Mouse (Mus musculus) skeletal muscle tissue, adult 2 months (tissue): ENCODE measurements around the gene Stard10.

Experiments used
- DNase-seq: peaks from one replicate; pipeline ENCODE4 v3.0.0-alpha.2; 2012; ENCODE audit warnings: low read depth, low spot score

The Stard10 gene

DNA sequence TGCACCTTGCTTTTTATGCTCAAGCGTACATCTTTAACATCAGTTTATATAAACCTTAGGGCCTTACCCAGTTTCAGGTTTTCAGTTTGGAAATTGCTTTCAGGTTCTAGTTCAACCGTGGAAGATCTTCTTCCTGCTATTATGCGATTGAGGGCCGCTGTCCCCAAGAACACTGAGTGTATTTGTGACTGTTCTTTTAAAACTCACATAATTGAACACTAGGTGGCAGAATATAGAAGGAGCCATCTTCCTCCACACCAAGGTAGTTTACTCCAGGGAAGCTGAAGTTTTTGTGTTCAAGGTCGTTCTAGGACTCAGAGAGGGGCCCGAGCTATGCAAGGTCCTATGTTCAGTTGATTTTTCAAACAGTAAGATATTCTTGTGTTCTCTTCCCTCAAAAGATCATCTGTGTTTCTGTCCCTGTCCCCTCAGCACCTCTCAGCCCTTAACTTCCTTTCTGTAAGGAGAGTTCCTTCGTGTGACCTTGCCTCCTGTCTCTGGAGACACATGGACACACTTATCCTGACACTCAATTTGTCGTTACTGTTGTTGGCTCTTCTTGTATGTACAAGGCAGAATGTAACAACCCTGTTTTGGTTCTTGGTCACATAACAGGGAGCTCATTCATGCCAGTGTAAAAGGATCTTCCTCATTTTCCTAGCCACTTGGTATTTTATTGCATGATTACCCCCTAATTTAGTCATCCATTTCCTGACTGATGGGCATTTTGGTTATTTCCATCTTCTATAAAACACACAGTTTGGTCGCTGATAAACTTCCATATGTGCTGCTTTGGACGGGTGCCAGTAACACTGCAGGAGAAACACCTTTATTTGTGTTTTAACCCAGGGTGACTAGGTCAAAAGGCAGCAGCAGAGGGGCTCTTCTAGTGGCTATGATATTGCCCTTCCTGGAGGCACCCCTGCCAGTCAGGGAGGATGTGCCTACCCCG is 51.3 kb downstream of the Stard10 start:
- no peak for DNase-seq

DNA sequence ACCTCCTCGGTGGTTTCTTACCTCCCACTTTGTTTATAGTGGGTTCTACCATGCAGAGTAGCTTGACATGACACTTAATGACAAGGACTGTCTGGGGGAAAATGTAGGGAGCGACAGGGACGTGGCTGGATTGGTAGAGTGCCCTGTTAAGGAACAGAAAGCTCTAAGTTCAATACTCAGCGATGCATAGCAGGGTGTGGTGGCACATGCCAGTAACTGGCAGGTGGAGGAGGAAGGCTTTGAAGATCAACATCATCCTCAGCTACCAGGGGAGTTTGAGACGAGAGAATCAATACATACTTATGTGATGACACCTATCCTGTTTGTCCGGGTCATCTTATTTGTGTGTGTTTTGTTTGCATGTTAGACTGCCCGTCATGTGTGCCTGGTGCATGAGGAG is 52.8 kb downstream of the Stard10 start:
- DNase-seq: no peak

DNA sequence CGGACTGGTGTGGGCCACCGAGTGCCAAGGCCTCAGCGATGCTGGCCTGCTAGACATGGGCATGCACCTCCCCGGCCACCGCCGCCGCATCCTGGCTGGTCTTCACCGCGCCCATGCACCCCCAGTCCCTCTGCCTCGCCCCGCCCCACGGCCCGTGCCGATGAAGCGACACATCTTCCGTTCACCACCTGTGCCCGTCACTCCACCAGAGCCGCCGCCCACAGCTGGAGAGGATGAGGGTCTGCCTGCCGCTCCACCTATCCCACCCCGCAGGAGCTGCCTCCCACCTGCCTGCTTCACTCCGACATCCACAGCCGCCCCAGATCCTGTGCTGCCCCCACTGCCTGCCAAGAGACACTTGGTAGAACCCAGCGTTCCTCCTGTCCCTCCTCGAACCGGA is 56.2 kb downstream of the Stard10 start:
- DNase-seq: no peak

DNA sequence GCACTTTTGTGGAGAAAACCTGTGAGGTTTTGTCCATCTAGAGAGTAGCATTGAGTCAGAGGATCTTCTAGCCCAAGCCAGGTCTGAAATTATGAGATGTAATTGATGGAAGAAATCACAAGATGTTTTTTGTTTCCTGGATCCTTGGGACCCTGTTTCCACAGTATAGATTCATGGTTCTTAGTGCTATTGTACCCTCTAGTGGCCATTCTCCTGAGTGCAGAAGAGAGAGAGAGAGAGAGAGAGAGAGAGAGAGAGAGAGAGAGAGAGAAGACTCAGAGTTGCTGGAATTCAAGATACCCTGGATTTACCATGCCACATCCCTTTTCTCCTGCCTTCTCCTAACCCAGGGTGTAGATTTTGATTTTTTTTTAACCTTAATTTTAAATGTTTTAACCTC is 57.3 kb downstream of the Stard10 start:
- DNase-seq: no peak

DNA sequence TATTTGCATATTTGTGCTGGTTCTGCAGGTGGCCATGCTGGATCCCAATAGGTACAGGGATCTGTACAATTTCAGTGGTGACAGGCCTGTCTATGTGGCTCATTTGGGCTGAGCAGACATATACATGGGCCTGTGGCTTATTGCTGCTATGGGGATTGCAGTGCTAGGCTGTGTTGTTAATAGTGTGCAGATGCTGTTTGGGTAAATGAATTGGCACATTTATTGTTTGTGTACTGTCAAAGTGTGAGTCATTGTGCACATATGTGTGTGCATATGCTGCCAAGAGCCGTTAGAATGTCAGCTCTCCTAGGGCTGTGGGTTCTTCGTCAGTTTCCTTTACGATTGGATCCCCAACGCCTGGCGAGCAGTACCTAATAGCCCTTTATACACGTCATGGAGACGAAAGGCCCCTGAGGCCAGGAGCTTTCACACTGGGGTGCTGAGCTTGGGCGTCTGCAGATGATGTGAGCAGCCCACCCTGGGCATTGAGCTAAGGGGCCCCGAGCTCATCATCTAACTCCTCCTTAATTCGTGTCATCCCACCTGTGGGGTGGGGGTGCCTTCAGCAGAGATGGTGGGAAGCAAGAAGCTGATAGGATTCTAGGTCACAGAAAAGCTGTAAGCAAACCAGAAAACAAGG is 59.9 kb downstream of the Stard10 start:
- DNase-seq: no peak

DNA sequence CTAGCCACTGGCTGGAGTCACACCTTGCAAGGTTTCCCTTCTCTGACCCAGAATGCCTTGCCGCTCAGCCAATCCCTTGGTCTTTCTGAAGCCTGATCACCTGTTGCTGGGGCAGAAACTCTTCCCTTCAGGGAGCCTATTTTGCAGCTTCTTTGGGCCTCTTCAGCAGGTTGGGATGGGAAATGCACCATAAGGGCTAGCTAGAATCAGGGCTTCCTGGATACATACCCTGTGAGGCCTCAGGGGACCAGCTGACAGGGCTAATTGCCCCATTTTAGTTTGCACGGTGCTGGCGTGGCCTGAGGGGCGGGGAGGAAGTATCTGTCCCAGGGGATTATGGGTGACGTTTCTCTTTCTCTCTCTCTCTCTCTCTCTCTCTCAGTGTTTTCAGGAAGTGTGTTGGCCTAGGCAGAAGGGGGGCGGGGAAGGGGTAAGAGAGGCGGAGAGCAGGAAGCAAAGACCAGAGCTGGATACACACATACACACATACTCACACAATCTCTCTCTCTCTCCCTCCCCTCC is 60.9 kb downstream of the Stard10 start:
- DNase-seq: peak; percentile 86

DNA sequence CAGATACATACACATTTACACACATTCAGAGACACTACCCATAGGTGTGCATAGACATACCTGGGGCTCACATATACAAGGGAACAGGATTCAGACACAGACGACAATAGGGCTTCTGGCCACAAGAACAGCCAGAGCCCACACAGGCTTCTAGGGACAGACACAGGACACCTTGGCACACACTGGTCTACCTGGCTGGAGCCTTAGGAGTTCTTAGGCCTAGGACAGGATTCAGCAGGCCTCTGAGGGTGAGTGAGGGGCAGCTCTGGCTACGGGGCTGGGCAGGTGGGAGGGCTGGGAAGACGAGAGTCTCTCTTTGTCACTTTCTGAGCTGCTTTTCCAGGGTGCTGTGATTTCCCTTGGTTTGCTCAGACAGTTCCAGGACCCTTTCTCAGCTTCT is 61.4 kb downstream of the Stard10 start:
- no peak for DNase-seq

DNA sequence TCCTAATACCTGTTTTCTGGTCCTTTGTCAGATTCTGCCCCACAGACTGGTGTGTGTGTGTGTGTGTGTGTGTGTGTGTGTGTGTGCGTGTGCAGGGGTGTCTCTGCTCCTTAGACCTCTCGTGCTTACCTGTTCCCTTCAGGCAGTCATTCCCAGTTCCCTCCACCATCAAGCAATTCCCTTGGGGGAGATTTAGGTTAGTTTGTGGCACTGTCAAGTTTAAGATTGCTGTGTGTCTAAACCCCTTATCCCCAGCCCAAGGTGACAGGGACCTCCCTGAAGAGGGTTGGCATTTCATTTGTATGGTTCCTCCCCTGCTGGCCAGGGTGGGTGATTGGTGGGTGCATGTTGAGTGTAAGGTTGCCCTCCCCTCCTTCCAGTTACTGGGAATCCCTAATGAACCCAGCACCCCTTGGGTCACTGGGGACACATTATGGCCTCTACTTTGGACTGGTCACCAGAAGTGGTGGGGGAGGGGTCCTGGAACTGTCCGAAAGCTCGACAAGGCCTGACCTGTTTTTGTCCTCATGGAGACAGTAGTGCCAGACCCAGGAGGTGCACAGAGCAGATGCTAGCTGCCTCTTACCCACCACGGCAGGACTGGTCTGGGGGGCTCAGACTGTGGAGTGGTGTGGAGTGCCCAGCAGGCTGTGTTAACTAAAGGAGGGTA is 62.0 kb downstream of the Stard10 start:
- no peak for DNase-seq

DNA sequence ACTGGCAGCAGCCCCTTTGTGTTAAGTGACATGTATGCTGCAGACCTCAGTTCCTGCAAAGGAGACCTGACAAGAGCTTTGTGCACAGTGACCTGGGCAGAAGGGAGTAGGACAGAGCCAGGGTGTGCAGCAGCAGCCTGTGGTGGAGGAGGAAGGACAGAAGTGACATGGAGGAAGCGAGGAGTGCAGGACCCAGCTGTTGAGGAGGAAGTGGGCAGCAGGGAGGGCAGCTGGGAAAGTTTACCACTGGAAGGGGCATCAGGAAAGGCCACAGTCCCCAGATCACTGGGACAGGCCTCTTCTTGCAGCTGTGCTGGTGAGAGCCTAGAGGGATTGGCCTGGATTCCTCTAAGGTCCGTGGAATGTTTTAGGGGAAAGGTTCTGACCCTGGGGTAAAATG is 62.8 kb downstream of the Stard10 start:
- DNase-seq: no peak

DNA sequence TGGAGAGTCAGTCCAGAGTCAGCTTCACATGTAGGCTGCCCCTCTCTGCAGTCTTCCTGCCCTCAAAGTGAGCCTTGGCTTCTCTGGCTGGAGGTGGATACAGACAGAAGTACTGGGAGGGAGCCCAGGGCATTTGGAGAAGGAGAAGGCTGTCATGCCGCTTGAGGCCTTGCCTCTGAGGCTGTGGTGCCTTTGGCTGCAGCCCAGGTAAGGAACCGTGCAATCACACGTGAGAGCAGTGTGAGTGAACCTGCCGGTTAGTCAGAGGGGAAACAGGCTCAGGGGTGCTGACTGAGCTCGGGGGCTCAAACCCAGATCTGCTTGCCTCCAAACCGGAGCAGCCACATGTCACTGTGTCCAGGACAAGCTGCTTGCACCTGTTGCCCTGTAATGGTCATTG is 64.6 kb downstream of the Stard10 start:
- DNase-seq: no peak

DNA sequence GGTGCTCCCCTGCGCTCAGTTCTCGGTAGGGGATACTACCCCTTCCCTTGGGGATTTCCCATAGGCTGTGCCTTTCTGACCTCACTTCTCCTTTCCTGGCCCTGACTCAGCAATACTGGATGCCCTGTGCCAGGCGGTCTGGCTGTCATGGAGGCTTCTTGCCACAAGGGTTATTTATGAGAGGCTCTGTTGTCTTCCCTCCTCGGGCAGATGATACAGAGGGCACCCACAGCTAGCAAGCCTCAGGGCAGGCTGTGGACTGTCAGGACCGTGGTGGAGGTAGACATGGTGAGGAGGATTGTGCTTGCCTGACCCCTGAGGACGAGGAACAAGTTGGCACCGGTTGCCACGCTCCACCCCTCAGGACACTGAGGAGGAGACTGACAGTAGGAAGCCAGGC is 65.5 kb downstream of the Stard10 start:
- DNase-seq: peak; percentile 64

DNA sequence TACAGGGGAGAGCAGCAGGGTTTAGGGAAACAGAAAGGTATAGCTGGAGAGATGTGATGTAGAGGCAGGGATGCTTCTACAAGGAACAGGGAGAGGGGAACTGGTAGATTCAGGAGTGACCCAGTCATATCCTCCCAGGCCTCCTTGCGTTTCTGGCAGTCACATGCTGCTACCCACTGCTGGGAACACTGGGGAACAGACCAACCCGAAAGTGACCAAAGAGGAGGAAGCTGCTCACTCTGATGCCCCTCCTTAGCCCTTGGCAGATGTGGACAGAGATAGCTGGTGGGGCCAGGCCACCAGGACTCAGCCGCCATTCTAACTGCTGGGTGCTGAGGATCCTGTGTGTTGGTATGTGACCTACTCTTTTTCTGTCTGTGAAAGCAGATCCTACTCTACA is 66.9 kb downstream of the Stard10 start:
- DNase-seq: no peak

DNA sequence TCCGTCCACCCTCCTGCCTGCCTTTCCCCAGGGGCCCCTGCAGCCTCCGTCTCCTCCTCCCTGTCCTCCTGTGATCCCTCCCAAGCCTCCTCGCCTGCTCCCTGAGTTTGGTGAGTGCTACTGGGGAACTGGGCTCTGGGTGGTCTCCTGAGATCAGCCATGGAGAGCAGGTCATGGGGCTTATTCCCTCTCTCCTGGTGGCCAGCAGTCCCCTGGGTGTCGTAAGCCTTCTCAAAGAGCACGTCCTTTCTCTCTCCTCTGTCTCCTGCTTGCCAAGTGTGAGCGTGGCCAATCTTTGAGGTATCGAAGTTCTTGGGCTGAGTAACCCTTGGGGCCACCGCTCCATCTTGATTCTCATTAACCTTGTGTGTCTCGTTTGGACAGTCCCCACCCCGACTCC is 68.0 kb downstream of the Stard10 start:
- no peak for DNase-seq

DNA sequence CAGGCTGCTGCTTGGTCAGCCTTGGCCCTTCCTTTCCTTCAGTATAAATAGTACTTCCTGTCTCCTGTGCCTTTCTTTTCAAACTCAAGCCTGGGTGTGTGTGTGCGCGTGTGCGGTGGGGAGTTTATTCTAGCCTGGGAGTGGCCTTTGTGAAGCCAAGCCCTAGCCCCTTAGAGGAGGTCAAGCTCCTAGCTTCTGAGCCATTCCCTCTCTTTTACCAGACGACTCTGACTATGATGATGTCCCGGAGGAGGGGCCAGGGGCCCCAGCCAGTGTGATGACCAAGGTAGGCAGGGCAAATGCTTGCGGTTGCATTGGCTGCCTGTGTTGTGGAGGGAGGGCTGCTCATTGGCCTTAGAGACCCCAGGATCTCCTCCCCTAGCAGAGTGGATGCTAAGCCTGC is 68.4 kb downstream of the Stard10 start:
- no peak for DNase-seq

DNA sequence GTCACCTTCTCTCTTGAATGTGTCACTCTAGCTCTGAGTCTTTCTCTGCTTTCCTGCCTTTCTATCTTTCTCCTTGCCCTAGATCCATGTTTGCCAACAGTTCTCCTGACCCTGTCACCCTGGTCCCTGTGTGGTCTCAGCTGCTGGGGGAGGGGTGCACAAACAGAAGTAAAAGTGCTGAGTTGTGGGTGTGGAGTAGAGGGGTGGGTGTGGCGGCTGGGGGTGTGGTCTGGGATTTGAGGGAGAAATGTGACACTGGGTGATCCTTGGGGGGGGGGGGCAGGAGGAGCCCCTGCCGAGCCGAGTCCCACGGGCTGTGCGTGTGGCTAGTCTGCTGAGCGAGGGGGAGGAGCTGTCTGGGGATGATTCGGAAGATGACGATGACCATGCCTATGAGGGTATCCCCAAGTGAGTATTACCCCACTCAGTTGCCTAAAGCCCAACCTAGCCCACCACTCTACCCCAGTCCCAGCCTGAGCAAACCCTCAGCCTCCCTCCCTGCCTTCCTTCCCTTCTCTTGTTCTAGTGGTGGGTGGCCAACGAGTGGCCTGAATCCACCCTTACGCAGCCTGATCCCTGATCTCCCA is 69.1 kb downstream of the Stard10 start:
- DNase-seq: no peak

DNA sequence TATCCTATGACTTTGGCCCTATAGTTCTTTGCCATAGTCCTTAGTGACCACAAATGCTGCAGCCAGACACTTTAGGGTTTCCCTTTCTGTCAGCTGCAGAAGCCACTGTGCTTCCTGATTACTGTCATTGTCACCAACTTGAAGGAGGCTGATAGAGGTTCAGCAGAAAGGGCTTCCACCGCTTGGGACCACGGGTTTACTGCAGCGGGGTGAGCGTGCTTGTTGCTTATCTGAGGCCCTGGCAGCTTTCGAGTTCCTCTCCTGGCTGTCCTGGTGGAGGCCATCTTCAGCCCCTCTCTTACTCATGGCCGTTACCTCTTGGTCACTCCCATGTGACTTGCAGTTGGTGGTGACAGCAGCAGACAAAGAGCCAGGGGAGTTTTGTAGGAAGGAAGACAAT is 72.4 kb downstream of the Stard10 start:
- no peak for DNase-seq

DNA sequence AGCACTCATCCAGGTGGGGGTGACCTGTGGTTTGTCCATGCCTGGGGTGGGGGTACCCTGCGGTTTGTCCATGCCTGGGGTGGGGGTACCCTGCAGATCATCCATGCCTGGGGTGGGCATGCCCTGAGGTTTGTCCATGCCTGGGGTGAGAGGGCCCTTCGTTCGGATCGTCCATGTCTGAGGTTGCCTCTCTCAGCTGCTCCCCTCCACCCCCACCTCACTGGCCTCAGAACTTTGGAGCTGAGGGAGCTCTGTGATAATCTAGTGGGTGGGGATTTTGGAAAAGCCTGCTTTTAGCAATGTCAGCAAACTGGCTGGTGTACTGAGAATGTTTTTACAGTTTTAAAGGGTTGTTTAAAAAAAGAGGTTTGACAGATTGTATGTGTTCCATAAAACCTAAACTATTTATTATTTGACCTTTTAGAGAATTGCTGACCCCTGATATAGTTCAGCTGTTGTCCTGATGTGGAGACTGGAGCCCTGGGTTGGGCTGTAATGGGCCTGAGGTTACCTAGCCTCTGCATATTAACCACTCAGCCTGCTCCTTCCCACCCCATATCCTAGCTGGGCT is 75.1 kb downstream of the Stard10 start:
- DNase-seq: no peak

DNA sequence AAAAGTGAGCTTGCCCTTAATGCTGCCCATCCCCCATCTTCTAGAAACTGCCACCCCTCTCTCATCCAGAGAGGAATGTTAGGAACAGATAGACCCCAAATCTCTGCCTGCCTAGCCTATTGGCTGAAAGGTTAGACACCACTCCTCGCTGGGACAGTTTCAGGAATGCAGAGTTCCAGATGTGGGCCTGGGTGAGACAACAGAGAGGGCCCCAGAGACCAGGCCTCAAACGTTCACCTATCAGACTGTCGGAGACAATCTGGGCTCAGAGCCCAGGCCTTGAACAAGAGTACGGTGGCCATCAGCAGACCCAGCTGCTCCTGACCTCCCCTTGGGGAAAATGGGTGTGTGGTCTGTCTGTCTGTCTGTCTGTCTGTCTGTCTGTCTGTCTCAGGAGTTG is 76.1 kb downstream of the Stard10 start:
- DNase-seq: no peak

DNA sequence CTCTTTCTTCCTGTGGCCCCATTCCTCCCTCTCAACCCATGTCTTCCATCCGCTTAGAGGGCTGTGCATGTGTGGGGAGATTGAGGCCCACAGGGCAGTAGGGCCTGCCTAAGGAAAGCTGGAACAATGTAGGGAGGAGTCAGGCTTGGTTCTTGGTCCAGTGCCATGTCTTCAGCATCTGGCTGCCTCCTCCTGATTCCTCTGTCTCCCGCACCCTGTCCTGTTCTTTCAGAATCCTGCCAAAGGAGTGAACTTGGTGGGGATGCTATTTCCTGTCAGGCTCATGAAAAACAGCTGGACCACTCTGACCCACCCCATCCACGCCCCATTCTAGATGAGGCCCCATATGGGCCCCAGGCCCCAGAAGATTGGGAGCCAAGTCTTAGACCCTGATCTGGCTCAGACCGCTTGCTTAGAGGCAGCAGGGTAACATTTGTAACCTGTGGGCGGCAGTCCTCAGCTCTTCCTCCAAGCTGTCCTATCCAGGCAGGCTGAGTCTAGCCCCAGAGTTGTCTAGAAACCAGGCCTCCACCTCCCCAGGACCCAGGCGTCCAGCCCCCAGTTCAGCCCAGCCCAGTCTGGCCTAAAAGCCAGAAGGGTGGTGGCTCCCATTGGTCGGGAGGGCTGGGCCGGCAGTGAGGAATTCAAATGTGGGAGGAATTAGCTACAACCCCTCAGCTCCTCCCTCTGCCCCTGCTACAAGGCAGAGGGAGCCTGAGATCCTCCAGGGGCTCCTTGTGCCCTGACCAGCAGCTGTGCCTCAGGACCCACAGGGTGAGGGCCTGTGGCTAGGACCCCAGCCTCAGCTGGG is 77.0 kb downstream of the Stard10 start:
- DNase-seq: peak; percentile 74

DNA sequence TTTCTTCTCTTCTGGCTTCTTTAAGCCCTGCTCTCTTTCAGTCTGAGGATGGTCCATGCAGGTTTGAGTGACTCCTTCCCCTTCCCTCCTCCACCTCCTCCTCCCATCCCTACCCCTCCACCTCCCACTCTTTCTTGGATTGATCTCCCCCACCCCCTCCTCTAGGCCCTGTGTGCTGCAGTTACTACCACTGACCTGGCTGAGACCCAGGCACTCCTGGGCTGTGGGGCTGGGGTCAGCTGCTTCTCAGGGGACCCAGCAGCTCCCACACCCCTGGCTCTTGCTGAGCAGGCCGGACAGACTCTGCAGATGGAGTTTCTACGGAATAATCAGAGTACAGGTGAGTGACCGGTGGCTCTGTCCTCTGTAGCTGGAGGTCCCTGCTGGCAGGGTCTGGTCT is 77.7 kb downstream of the Stard10 start:
- no peak for DNase-seq

DNA sequence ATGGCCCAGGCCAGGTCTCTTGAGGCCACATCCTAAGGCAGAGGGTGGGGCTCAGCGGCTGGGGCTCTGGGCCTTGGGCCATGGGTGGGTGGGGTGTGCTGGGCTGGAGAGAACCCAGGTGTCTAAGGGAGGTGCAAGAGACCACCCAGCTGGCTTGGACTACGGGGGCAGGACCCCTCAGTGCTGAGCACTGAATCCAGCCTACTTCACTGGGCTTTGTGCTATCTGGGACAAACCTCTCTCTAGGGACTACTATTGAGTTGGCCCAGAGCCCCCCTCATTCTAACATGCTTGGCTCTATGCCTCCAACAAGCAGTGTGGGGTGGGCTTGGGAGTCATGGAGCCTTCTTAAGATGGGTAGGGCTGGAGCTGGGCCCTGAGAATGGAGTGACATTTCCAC is 78.6 kb downstream of the Stard10 start:
- DNase-seq: no peak
